Mouse (Mus musculus) embryonic stem cell, embryonic (primary cell): ENCODE measurements around the gene Fndc8.

ENCODE experiments used
- CTCF ChIA-PET, 4 experiments: fragments of 300-600 bp in 2 of 4; fragments of 350-600 bp in 2 of 4; sonication (Branson Sonifier 250); formaldehyde crosslinking; loops; one replicate each; lab custom pipeline; 2022; ENCODE audit warnings: inconsistent platforms in 2 of 4; lab: Charles Lee
- POLR2A ChIA-PET, 4 experiments: fragments of 300-600 bp in 2 of 4; fragments of 350-600 bp in 2 of 4; sonication (Branson Sonifier 250); formaldehyde crosslinking; loops; one replicate each; lab custom pipeline; 2022; ENCODE audit warnings: antibody characterized with exemption in 4 of 4, inconsistent platforms in 1 of 4; lab: Charles Lee

The Fndc8 gene

DNA sequence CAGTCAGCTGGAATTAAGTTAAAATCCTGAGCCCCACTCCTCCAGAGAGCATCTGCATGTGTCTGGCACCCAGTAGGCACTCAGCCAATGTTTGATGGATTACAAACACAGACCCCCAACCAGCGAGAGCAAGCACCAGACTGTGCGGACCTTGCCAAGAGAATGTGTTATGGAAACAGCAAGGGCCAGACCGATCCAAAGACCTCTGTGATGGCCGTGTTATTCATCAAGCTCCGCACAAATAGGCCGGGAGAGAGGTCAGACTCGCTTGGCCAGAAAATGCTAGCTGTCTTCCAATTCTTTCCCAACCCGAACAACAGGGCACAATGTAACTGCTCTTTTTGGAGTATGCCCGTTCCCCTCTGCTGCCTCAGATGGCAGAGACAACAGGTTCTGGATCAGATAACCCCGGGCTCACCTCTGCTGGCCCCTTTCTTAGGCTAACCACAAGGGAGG is 3.4 kb upstream of the Fndc8 start:
- ChIA-PET CTCF (interaction anchor here (0.6 to 3.4 kb wide), 10 partner anchors 13 to 489 kb away, joined by 3 to 51 read pairs (median 4); no protein-coding TSS in a partner anchor), POLR2A (interaction anchor here in 2 of 4 experiments (0.7 to 4.1 kb wide), 9 partner anchors 11 to 127 kb away, joined by 3 to 27 read pairs (median 4); partner anchors contain the start of genes Cct6b (in 1 of the 2), Rffl (in 1 of the 2) and Zfp830 (in 1 of the 2))

DNA sequence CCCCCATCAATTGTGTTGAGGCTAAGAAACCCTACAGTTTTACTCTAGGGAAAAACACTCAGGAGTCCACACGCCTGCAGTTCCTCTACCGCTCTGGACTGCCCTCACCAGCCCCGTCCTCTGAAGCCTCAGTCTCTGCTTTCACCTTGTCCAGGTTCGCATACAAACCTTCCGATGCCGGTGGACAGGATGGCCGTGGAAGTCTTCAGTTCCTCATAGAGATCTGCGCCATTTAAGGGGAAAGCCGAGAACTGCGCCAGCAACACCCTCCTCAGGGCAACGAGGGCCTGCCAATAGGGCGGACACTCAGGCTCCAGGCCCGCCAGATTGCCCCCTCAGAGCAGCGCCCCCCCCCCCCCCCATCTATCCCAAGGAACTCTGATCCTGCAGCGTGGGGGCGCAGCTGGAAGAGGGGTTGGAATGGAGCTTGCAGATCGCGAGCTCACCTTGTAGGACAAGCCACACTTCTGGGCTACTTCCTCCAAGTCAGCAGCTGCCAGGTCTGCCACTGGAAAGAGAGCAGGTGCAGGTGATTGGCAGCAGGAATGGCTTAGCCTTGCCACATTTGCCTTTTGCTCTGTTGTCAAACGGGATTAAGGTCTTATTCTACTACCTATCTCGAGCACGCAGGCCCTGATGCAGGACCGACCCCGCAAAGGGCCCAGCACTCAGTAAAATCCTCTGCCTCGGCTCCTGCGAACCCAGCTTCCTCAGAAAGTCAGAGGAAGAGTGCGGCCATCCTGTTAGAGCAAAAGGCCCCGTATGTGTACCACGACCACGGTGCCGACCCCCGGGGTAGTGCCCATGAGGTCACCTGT is 2.2 kb upstream of the Fndc8 start:
- ChIA-PET POLR2A (interaction anchor here (0.5 to 4.1 kb wide), 35 partner anchors 8 to 583 kb away, joined by 3 to 27 read pairs (median 4); partner anchors contain the start of genes Cct6b (in 2 of the 4), Zfp830 (in 2 of the 4), Nle1 (in 1 of the 4) and Rffl (in 1 of the 4)), CTCF (interaction anchor here (0.5 to 3.4 kb wide), 45 partner anchors 8 to 654 kb away, joined by 3 to 51 read pairs (median 5); partner anchors contain the start of genes Rffl (in 2 of the 4), Cct6b (in 1 of the 4), Unc45b (in 1 of the 4) and Zfp830 (in 1 of the 4))

DNA sequence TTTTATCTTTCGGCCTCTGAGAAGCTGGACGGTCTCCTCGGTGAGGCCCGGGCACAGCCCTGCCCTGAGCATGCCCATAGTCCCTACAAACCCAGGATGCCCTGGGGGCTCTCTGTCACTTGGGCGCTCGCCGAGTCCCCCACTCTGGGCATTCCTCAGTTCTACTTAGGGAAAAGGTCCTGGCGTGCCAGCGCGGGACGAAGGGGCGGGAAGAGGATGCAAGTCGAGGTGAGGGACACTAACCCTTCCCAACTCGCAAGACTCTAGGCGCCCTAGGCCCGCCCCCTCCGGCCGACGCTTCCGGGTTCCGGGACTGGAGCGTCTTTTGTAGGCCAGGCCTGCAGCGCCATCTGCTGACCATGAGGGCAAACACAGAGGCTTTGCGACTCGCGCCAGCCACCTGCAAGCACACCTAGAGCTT is 1.6 kb upstream of the Fndc8 start, which contains the start of gene Rad51d:
Gene Rad51d (minus strand): TSS at position 273 of the 421 bp plus-strand sequence.
- ChIA-PET POLR2A (interaction anchor here (0.5 to 3.4 kb wide), 33 partner anchors 9 to 582 kb away, joined by 3 to 17 read pairs (median 4); partner anchors contain the start of genes Cct6b (in 2 of the 4), Zfp830 (in 2 of the 4), Nle1 (in 1 of the 4) and Rffl (in 1 of the 4)), CTCF (interaction anchor here (0.5 to 3.4 kb wide), 64 partner anchors 9 to 655 kb away, joined by 3 to 51 read pairs (median 4); partner anchors contain the start of genes Rffl (in 2 of the 4), Cct6b (in 1 of the 4), Nle1 (in 1 of the 4) and Slfn5 (in 1 of the 4))

DNA sequence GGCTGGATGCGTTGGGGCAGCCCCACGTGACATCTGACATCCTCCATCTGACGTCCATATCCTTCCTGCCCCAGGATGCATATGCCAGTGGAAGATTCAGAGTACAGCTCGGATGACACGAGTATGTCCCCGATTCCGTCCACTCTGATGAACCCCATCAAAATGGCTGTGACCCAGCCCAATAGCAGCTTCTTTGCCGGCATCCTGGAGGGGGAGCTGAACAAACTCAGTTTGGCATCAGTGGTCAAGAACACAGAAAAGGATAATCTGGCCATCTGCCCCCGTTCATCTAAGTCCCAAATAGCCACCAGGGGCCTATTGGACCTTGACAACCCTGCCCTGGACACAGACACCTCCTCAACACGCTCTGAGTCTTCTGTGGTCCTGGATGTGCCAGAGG is 5.6 kb downstream of the Fndc8 start:
- ChIA-PET CTCF (interaction anchor here in 1 of 4 experiments (1.3 to 1.5 kb wide), 2 partner anchors 17 to 78 kb away, joined by 3 to 4 read pairs; no protein-coding TSS in a partner anchor), POLR2A (interaction anchor here in 2 of 4 experiments (1.1 to 2.2 kb wide), 5 partner anchors 10 to 105 kb away, joined by 3 to 6 read pairs (median 5); partner anchors contain the start of gene Nle1 (in 1 of the 2))

DNA sequence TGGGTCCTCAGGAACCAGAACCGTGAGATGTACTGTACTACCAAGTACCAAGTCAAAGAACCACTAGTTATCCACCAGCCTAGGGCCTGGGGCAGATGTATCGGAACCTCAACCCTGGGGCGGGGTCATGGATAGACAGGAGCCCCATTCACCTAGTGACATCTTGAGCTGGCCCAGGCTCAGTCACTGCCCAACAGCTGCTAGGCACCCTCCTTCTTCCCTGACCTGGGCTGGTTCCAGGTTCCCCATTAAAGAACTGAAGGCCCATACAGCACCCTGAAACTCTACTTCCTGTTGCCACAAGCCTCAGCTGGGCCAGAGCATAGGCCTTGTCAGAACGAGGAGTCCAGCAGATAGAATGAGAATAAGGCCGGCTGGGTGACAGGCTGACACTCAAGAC is 7.8 kb downstream of the Fndc8 start:
- POLR2A ChIA-PET, result interaction anchor here in 3 of 4 experiments (0.9 to 2.2 kb wide), 11 partner anchors 7 to 142 kb away, joined by 3 to 11 read pairs (median 4); partner anchors contain the start of genes Rad51d (in 2 of the 3), Fndc8 (in 1 of the 3), Nle1 (in 1 of the 3) and Unc45b (in 1 of the 3)
- CTCF ChIA-PET, result interaction anchor here in 1 of 4 experiments (0.8 to 1.2 kb wide), 2 partner anchors 9 to 15 kb away, joined by 3 to 5 read pairs; partner anchors contain the start of gene Rad51d

DNA sequence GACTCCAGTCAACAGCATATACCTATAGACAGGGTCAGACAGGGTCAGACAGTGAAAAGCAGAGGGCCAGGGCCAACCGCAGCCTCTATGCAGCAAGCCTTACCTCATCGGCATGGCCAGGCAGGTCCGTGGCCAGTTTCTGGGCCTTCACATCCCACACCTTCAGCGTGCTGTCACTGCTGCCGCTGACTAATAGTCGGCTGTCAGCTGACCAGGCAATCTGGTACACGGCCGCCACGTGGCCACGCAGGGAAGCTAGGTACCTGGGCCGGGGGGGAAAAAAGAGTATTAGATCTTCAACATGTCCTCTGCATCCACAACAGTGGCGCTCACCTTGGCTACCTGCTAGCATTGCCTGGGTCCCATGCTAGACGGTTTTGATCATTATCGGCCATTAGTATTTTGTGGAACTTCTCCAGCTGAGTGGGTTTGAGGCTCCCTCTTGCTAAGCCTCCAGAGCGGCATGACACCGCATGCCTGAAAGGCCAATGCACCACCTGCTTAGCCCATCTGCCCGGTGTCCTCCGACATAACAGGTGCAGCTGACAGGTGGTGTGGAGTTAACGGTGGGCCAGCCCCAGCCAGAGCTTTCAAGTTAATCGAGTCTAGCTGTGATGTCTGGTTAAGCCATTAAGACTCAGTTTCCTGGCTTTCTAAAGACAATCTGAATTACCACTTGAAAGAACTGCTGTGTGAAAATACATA is 9.8 kb downstream of the Fndc8 start:
- POLR2A ChIA-PET, result interaction anchor here in 2 of 4 experiments (0.5 to 1.9 kb wide), 5 partner anchors 11 to 1981 kb away, joined by 3 to 11 read pairs (median 4); partner anchors contain the start of genes Fndc8 (in 1 of the 2) and Rad51d (in 1 of the 2)
- CTCF ChIA-PET, result interaction anchor here in 1 of 4 experiments (0.5 kb wide), 1 partner anchor 9 kb away, joined by 3 read pairs; no protein-coding TSS in a partner anchor

DNA sequence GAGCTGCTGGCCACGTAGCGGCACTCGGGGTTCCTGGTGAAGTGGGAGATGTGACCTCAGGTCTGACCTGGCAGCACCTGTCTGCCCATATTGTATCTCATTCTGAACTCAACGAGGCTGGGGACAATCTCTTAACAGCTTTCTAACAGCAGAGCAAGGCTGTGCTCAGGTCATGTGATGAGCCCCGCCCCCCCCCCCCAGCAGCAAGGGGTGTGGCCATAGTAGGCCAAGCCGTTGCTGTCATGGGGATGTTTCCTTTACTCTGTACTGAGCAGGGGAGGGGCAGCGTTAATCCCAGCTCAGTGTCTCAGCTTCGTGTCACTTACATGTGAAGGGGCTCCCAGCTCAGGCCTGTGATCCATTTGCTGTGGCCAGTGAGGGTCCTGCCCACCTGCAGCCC is 13.0 kb downstream of the Fndc8 start:
- CTCF ChIA-PET, result interaction anchor here (0.5 to 2.7 kb wide), 10 partner anchors 10 to 918 kb away, joined by 3 to 14 read pairs (median 4); partner anchors contain the start of gene Rad51d (in 3 of the 4)
- POLR2A ChIA-PET, result interaction anchor here (0.5 to 4.5 kb wide), 35 partner anchors 9 to 699 kb away, joined by 3 to 18 read pairs (median 4); partner anchors contain the start of genes Cct6b (in 2 of the 4), Rad51d (in 2 of the 4), Zfp830 (in 2 of the 4) and Ap2b1 (in 1 of the 4)

DNA sequence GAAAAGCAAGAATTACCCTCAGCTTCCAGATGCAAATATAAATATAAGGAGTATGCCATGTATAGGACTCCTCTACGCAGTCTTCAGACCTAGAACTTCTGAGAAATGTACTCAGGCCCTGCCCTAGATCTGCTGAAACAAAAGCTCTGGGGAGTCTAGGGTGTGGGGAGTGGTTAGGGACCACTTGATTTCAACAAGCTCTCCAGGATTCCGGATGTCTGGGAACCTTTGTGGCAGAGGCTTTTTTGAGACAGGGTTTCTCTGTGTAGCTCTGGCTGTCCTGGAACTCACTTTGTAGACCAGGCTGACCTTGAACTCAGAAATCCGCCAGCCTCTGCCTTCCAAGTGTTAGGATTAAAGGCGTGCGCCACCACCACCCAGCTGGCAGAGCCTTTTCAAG is 13.9 kb downstream of the Fndc8 start:
- POLR2A ChIA-PET, result interaction anchor here (0.6 to 4.5 kb wide), 30 partner anchors 7 to 700 kb away, joined by 3 to 18 read pairs (median 4); partner anchors contain the start of genes Ap2b1 (in 2 of the 4), Cct6b (in 2 of the 4), Rad51d (in 2 of the 4) and Zfp830 (in 2 of the 4)
- CTCF ChIA-PET, result interaction anchor here in 3 of 4 experiments (0.6 to 2.7 kb wide), 6 partner anchors 9 to 606 kb away, joined by 3 to 12 read pairs (median 6); partner anchors contain the start of gene Rad51d (in 2 of the 3)

DNA sequence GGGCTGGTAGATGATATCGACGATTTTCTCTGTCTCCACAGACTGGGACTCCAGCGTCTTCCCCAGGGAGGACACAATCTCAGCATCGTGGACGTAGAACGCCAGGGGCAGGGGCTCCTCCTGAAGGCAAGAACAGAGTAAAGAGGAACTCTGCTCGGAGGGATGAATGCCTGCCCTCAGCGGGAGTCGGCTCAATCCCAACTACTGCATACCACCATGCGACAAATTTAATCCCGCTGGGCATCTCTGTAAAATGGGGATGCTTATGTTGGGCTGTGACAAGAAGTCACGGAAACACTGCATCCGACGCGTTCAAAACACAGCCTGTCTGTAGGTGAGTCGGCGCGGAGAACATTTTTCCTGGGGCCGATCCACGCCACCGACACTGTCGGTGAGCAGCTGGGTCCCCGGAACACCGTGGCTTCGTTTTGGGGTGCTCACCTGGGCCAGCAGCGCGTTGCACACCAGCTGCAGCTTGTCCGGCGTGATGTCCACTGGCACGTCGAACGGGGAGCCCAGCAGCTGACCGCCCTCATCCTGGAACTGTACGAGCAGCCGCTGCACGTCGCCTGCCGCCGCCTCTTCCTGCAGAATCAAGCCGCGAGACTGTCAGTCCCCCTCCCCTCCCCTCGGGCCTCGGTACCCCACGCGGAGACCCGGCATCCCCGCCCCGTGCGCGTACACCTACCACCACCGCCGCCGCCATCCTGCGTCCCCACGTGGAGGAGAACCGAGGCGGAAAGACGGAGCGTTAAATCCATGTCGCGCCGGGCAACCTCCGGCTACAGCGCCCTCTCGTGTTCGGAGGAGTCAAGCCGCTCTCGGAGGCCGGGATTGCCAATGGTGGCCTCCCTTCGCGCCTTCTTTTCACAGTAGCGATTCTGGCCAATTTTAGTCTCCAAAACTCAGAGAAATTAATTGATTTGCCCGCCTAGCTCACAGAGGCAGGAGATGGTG is 16.0 kb downstream of the Fndc8 start, which contains the start of gene Nle1:
Gene Nle1 (minus strand): TSS at position 761 of the 957 bp plus-strand sequence.
- CTCF ChIA-PET, result interaction anchor here (0.6 to 1.4 kb wide), 9 partner anchors 8 to 908 kb away, joined by 3 to 8 read pairs (median 3); partner anchors contain the start of gene Rad51d (in 1 of the 4)
- POLR2A ChIA-PET, result interaction anchor here in 3 of 4 experiments (0.6 to 4.5 kb wide), 10 partner anchors 9 to 395 kb away, joined by 3 to 16 read pairs (median 6); partner anchors contain the start of genes Cct6b (in 1 of the 3), Pex12 (in 1 of the 3), Rad51d (in 1 of the 3) and Slfn5 (in 1 of the 3)

DNA sequence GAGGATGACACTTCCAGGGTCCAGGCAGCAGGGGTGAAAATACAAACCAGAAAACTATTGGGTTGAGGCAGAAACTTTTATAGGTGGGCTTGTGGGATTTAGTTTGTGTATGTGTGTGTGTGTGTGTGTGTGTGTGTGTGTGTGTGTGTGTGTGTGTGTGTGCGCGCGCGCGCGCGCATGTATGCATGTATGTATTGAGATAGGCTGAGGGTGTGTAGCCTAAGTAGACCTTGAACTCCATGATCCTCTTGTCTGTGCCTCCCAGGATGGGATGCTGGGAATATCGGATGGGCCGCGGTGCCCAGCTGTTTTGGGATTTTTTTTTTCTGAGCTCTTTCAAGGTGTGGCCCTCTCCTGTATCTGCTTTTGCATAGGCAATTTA is 16.7 kb downstream of the Fndc8 start:
- ChIA-PET POLR2A (interaction anchor here in 3 of 4 experiments (0.7 to 4.5 kb wide), 9 partner anchors 13 to 394 kb away, joined by 3 to 16 read pairs (median 6); partner anchors contain the start of genes Cct6b (in 1 of the 3), Pex12 (in 1 of the 3), Rad51d (in 1 of the 3) and Slfn5 (in 1 of the 3)), CTCF (interaction anchor here in 3 of 4 experiments (0.6 to 1.4 kb wide), 7 partner anchors 8 to 909 kb away, joined by 3 to 9 read pairs (median 4); no protein-coding TSS in a partner anchor)

DNA sequence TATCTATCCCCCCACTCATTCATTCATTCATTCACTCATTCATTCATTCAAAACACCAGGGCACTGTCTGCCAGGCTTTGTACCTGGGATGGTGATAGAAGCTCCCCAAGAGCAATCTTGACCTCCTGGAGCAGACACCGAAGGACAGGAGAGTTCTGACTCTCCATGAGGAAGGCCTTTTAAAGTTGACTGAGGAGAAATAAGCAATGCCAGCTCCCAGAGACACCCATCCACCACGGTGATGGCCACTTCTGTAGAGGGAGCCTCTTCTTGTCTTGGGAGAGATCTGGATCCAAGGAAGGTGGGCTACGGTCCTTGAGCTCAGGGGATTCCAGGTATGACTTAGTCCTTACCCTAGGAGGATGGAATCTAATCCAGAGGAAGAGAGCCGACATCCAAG is 18.3 kb downstream of the Fndc8 start, which contains the start of gene Unc45b:
Gene Unc45b (plus strand): TSS at position 301 of the 400 bp plus-strand sequence.
- POLR2A ChIA-PET, result interaction anchor here in 3 of 4 experiments (0.6 to 3.0 kb wide), 5 partner anchors 11 to 422 kb away, joined by 3 to 10 read pairs (median 5); partner anchors contain the start of gene Rad51d (in 1 of the 3)
- CTCF ChIA-PET, result interaction anchor here in 2 of 4 experiments (1.0 to 1.4 kb wide), 2 partner anchors 20 to 93 kb away, joined by 3 read pairs; partner anchors contain the start of gene Rad51d (in 1 of the 2)

DNA sequence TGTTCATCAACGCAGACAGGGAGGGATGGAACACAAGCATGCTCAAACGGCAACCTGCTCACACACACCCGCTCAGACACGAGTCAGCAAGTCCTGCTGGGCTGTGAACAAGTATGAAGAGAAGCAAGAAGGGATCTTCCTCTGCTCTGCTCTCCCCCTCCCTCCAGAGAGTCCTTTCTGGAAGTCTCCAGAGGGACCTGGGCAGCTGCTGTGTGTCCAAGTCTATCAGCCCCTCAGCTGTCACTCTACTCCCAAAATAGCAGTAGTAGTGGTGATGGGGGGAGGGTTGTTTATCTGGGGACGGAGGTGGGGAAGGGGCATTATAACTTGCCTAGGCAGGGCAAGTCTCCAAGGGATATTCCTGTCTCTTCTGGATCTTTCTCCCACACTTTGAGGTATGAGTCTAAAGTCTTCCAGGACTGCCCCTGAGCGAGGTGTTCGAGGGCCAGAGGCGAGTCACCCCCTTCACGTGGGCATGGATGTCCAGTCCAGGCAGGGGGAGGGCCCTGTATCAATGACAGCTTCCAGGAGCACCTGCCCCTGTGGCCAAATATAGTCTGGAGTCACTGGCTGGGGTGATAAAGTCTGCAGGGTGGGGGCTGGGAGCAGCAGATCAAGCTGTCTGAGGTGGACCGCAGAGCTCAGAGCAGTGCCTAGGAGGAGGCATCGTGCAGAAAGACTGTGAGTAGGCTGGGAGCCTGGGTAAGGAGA is 18.9 kb downstream of the Fndc8 start:
- CTCF ChIA-PET, result interaction anchor here in 2 of 4 experiments (0.5 to 1.5 kb wide), 4 partner anchors 9 to 388 kb away, joined by 3 read pairs; partner anchors contain the start of gene Ap2b1 (in 1 of the 2)

DNA sequence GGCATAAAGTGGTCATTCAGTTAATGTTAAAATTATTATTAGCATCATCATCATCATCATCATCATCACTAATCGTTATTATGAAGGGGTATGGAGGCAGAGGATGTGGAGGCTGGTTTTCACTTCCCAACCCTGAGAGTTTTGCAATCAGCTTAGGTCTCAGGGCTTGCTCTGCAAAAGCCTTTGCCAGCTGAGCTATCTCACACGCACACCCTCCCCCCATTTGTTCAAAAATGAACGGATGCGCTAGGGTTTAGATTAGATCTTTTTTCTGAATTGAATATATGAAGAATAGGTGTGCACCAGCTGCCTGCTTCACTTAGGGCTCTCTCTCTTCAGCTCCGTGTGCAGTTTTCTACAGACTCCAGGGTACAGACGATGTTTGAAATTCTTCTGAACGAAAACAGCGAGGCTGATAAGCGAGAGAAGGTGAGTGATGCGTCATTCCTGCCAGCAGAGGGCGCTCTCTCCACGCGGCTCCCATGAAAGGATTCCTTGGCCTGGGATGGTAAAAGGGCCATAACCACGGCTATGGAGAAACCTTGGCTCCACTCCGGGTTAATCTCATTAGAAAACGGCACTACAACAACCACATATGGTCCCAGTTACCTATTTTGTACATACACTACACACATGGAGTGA is 22.9 kb downstream of the Fndc8 start:
- POLR2A ChIA-PET, result interaction anchor here in 3 of 4 experiments (0.6 to 1.3 kb wide), 4 partner anchors 9 to 13 kb away, joined by 3 to 4 read pairs (median 4); no protein-coding TSS in a partner anchor

More for the DNA sequence above, 18.9 kb downstream of the Fndc8 start:
- POLR2A ChIA-PET, result interaction anchor here in 2 of 4 experiments (0.6 to 0.9 kb wide), 3 partner anchors 12 to 421 kb away, joined by 3 to 8 read pairs (median 5); no protein-coding TSS in a partner anchor

More for the DNA sequence above, 22.9 kb downstream of the Fndc8 start:
- CTCF ChIA-PET, result interaction anchor here (0.5 to 1.3 kb wide), 19 partner anchors 9 to 679 kb away, joined by 3 to 9 read pairs (median 3); no protein-coding TSS in a partner anchor
